Mouse (Mus musculus) midbrain, embryonic 10.5 days (tissue): ENCODE measurements around the gene Id3. TPM values are rescaled to one million over a fixed set of nuclear protein-coding genes. Genes with fewer than 3 reads are reported as not detected.
"Not testable (repeated sequence)": the region's sequence is repeated elsewhere in the genome, so short reads cannot be mapped to it uniquely, and the experiment has no call there.

Experiments
- DNase-seq: peaks from one replicate; pipeline ENCODE4 v3.0.0-alpha.2; 2017; ENCODE audit warnings: low spot score
- H3K27ac ChIP-seq: fragments of 300-500 bp; sonication (generic); replicated peaks from 2 replicates; pipeline ENCODE4 v1.5.1; 2016; ENCODE audit warnings: mild to moderate bottlenecking
- H3K27me3 ChIP-seq: fragments of 300-500 bp; sonication (generic); 2 replicates; pipeline ENCODE4 v1.6.1; 2016; ENCODE audit warnings: low read depth, mild to moderate bottlenecking; ENCODE audit not compliant: poor library complexity, severe bottlenecking
- H3K36me3 ChIP-seq: fragments of 300-500 bp; sonication (generic); 2 replicates; pipeline ENCODE4 v1.6.1; 2016; ENCODE audit warnings: mild to moderate bottlenecking, moderate library complexity
- H3K4me1 ChIP-seq: fragments of 300-500 bp; sonication (generic); 2 replicates; pipeline ENCODE4 v1.6.1; 2016
- H3K4me3 ChIP-seq: fragments of 300-500 bp; sonication (generic); 2 replicates; pipeline ENCODE4 v1.5.1; 2016; ENCODE audit warnings: mild to moderate bottlenecking, moderate library complexity
- H3K9me3 ChIP-seq: fragments of 300-500 bp; sonication (generic); replicated peaks from 2 replicates; pipeline ENCODE4 v1.6.1; 2016; ENCODE audit warnings: mild to moderate bottlenecking
- WGBS: fragments of 180-500 bp; shearing (Covaris S2); methylation state at CpG from one replicate; pipeline ENCODE4 v1.1.7; 2016; 5-methylcytosine and 5-hydroxymethylcytosine counted together
- polyA plus RNA-seq: library from polyadenylated mRNA; unstranded; fragments of >200 nt; fragmentation: Nextera tagmentation; extraction: Ambion mirVana; gene quantifications from 2 replicates; pipeline ENCODE4 v1.2.1, GENCODE M21; 2016

The Id3 gene
- 619 and 802 TPM in 2 replicates for polyA plus RNA-seq

- H3K9me3 ChIP-seq, result no peaks in the 10 kb centered on the region
- H3K27me3 ChIP-seq, result 0 out of 2 replicates have a peak, but pooled peaks cover 10% of the 10 kb centered on the region
- peaks cover 98% of the 10 kb centered on the region for H3K4me1 ChIP-seq
- peak; percentile 97 for DNase-seq
- H3K36me3 ChIP-seq, result peaks cover 15% of the 10 kb centered on the region
- H3K4me3 ChIP-seq, result peak within 1 kb of the TSS; percentile 96
- H3K27ac ChIP-seq, result peak within 1 kb of the TSS; percentile 99
- WGBS, result under 1% methylated on average over 39 of the region's 39 CpGs
Observed at GRCm38 (mm10) chr4:136143193-136143976, at the start of gene Id3. Id3 (plus strand) TSS chr4:136143497.

- peak overlapping the region; percentile 43 for H3K27ac ChIP-seq
Observed at GRCm38 (mm10) chr4:136094519-136095219, 48.6 kb upstream of the Id3 start.

GRCm38 (mm10) chr4:136095490-136096105 is 47.7 kb upstream of the Id3 start:
- H3K27ac ChIP-seq, result peak overlapping the region; percentile 43
- no peaks in the 10 kb centered on the region for H3K36me3 ChIP-seq
- no peaks in the 10 kb centered on the region for H3K9me3 ChIP-seq
- peaks cover 33% of the 10 kb centered on the region for H3K4me1 ChIP-seq
- peaks cover 7% of the 10 kb centered on the region; the same call in 1 of the 2 replicates for H3K27me3 ChIP-seq
- H3K4me3 ChIP-seq, result no peak overlapping the region
- no peak for DNase-seq
- 81% methylated on average over 9 of the region's 9 CpGs for WGBS

More at GRCm38 (mm10) chr4:136094519-136095219, 48.6 kb upstream of the Id3 start:
- 77% methylated on average over 18 of the region's 18 CpGs for WGBS
- no peaks in the 10 kb centered on the region for H3K36me3 ChIP-seq
- DNase-seq, result no peak
- no peak overlapping the region for H3K4me3 ChIP-seq
- peaks cover 11% of the 10 kb centered on the region for H3K27me3 ChIP-seq
- peaks cover 36% of the 10 kb centered on the region for H3K4me1 ChIP-seq
- no peaks in the 10 kb centered on the region for H3K9me3 ChIP-seq

GRCm38 (mm10) chr4:136096446-136097113 is 46.7 kb upstream of the Id3 start:
- H3K27ac ChIP-seq, result peak overlapping the region; percentile 43
- peaks cover 33% of the 10 kb centered on the region for H3K4me1 ChIP-seq
- H3K9me3 ChIP-seq, result no peaks in the 10 kb centered on the region
- H3K27me3 ChIP-seq, result peaks cover 7% of the 10 kb centered on the region; the same call in 1 of the 2 replicates
- no peak overlapping the region for H3K4me3 ChIP-seq
- 68% methylated on average over 11 of the region's 11 CpGs for WGBS
- H3K36me3 ChIP-seq, result no peaks in the 10 kb centered on the region
- DNase-seq, result no peak

GRCm38 (mm10) chr4:136098446-136098845 is 44.9 kb upstream of the Id3 start:
- H3K4me1 ChIP-seq, result peaks cover 33% of the 10 kb centered on the region
- WGBS, result 94% methylated on average over 3 of the region's 3 CpGs
- no peak overlapping the region for H3K27ac ChIP-seq
- no peak for DNase-seq
- H3K36me3 ChIP-seq, result no peaks in the 10 kb centered on the region
- H3K27me3 ChIP-seq, result peaks cover 18% of the 10 kb centered on the region
- no peak overlapping the region for H3K4me3 ChIP-seq
- H3K9me3 ChIP-seq, result no peaks in the 10 kb centered on the region

- H3K4me1 ChIP-seq, result peaks cover 34% of the 10 kb centered on the region
- H3K27me3 ChIP-seq, result peaks cover 34% of the 10 kb centered on the region
- H3K36me3 ChIP-seq, result no peaks in the 10 kb centered on the region
- 0 out of 2 replicates have a peak overlapping the region, but pooled peaks have one; percentile 14 for H3K27ac ChIP-seq
- 77% methylated on average over 12 of the region's 12 CpGs for WGBS
- no peak for DNase-seq
- H3K4me3 ChIP-seq, result no peak overlapping the region
- H3K9me3 ChIP-seq, result no peaks in the 10 kb centered on the region
Observed at GRCm38 (mm10) chr4:136100396-136101070, 42.8 kb upstream of the Id3 start.

- WGBS, result 84% methylated on average over 4 of the region's 4 CpGs
- H3K9me3 ChIP-seq, H3K4me3 ChIP-seq, DNase-seq, H3K36me3 ChIP-seq, H3K27ac ChIP-seq: not testable (repeated sequence)
- Histone ChIP-seq H3K4me1 (peaks cover 28% of the 10 kb centered on the region), H3K27me3 (peaks cover 34% of the 10 kb centered on the region)
Observed at GRCm38 (mm10) chr4:136101753-136102152, 41.5 kb upstream of the Id3 start.

- H3K4me3 ChIP-seq, result peak overlapping the region; percentile 38
- H3K27ac ChIP-seq, result peak overlapping the region; percentile 82
- WGBS, result 5% methylated on average over 18 of the region's 18 CpGs
- peaks cover 34% of the 10 kb centered on the region for H3K27me3 ChIP-seq
- no peaks in the 10 kb centered on the region for H3K36me3 ChIP-seq
- no peaks in the 10 kb centered on the region for H3K9me3 ChIP-seq
- peak; percentile 42 for DNase-seq
- peaks cover 34% of the 10 kb centered on the region for H3K4me1 ChIP-seq
Observed at GRCm38 (mm10) chr4:136104590-136105337, 38.5 kb upstream of the Id3 start.

GRCm38 (mm10) chr4:136106880-136107301 is 36.4 kb upstream of the Id3 start:
- no peaks in the 10 kb centered on the region for H3K36me3 ChIP-seq
- H3K27ac ChIP-seq, result peak overlapping the region; percentile 63; the same call in 1 of the 2 replicates
- WGBS, result 48% methylated on average over 7 of the region's 7 CpGs
- peaks cover 34% of the 10 kb centered on the region for H3K27me3 ChIP-seq
- no peak overlapping the region for H3K4me3 ChIP-seq
- H3K9me3 ChIP-seq, result no peaks in the 10 kb centered on the region
- H3K4me1 ChIP-seq, result peaks cover 28% of the 10 kb centered on the region
- no peak for DNase-seq

- Histone ChIP-seq H3K36me3 (no peaks in the 10 kb centered on the region), H3K27me3 (peaks cover 16% of the 10 kb centered on the region), H3K27ac (no peak overlapping the region), H3K9me3 (no peaks in the 10 kb centered on the region), H3K4me1 (peaks cover 36% of the 10 kb centered on the region), H3K4me3 (no peak overlapping the region)
- WGBS, result 83% methylated on average over 2 of the region's 2 CpGs
- no peak for DNase-seq
Observed at GRCm38 (mm10) chr4:136109153-136109552, 34.1 kb upstream of the Id3 start.
